Mouse (Mus musculus): ENCODE measurements at regions not wholly inside any gene's neighbourhood (a gene's known extent, or its start where the extent isn't known, plus 50 kb on each side); places are given as distances from the start of the nearest gene placed in this dataset.

- no peak for DNase-seq (ENCODE audit: low spot score in 2 of 2)
Observed at GRCm38 (mm10) chr9:72217296-72218028, 57.2 kb upstream of the Zfp280d start.

- no peak for DNase-seq (ENCODE audit: low spot score in 2 of 2)
Observed at GRCm38 (mm10) chr9:72218736-72219135, 55.9 kb upstream of the Zfp280d start.

GRCm38 (mm10) chr9:72219892-72220291 lies 54.8 kb upstream of the Zfp280d start:
- no peak for DNase-seq (ENCODE audit: low spot score in 2 of 2)

- no peak for DNase-seq (ENCODE audit: low spot score in 2 of 2)
Observed at GRCm38 (mm10) chr9:72221333-72221732, 53.3 kb upstream of the Zfp280d start.

All from natural killer cell, adult 2 months (primary cell).